Mouse (Mus musculus): Measurements from ENCODE around the gene Prnp. TPM values are rescaled to one million over a fixed set of nuclear protein-coding genes. Genes with fewer than 3 reads are reported as not detected.

The Prnp gene
- total and polyA plus RNA-seq, 2 experiments from 2014 or later = 203 to 234 TPM

- Histone ChIP-seq H3K9ac (replicated peaks; ENCODE audit: low read length) (no peak overlapping the region), H3K27me3 (ENCODE audit: insufficient read depth, low read length) (no peaks in the 10 kb centered on the region), H3K36me3 (ENCODE audit: insufficient read depth, low read length) (peaks cover 15% of the 10 kb centered on the region), H3K4me1 (ENCODE audit: insufficient read depth, low read length) (peaks cover 14% of the 10 kb centered on the region), H3K27ac (no peak overlapping the region), H3K9me3 (ENCODE audit: low read length) (no peaks in the 10 kb centered on the region), H3K4me3 (ENCODE audit: low read length) (no peak overlapping the region; the same call in 1 of the 2 replicates), H3K4me2 (ENCODE audit: low read depth, low read length) (peak overlapping the region; percentile 72)
- no peak for DNase-seq (ENCODE audit: low spot score)
- no peak for TF ChIP-seq CTCF (IDR thresholded peaks at IDR 0.05; ENCODE audit: low read depth)
- WGBS = 79% methylated on average over 8 of the region's 8 CpGs
- no peak for ATAC-seq
Measured at GRCm38 (mm10) chr2:131912526-131913258, 3.0 kb downstream of the Prnp start.

GRCm38 (mm10) chr2:131932275-131932902 lies 22.7 kb downstream of the Prnp start:
- H3K4me2 ChIP-seq (ENCODE audit: low read depth, low read length) = no peak overlapping the region
- H3K27me3 ChIP-seq (ENCODE audit: insufficient read depth, low read length) = no peaks in the 10 kb centered on the region
- H3K27ac ChIP-seq = peak overlapping the region; percentile 64
- no peak for TF ChIP-seq CTCF (IDR thresholded peaks at IDR 0.05; ENCODE audit: low read depth)
- H3K4me3 ChIP-seq (ENCODE audit: low read length) = no peak overlapping the region
- ATAC-seq (no peak), DNase-seq (ENCODE audit: low spot score) (no peak)
- no peaks in the 10 kb centered on the region; the same call in 1 of the 2 replicates for H3K4me1 ChIP-seq (ENCODE audit: insufficient read depth, low read length)
- WGBS = 67% methylated on average over 7 of the region's 7 CpGs
- peaks cover 11% of the 10 kb centered on the region; the same call in 1 of the 2 replicates for H3K36me3 ChIP-seq (ENCODE audit: insufficient read depth, low read length)
- no peaks in the 10 kb centered on the region for H3K9me3 ChIP-seq (ENCODE audit: low read length)
- no peak overlapping the region for H3K9ac ChIP-seq (replicated peaks; ENCODE audit: low read length)

DNA sequence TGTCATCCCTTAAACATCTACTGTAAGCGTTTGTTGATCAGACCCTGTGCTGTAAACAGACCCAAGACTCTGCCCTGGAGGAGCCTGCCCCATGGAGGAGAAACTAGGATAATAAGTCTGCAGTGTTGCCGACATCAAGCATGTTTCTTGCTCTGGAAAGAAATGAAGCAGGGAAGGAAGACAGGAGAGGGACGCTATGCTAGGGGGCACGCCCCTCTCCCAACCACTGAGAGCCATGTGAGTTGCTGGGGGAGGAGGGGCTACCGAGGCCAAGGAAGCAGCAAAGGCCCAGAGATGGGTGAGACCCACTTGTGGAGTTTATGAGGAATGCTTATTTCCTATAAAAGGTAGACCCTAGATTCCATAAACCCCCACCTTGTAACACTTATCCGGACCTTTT lies 23.3 kb downstream of the Prnp start:
- peak; percentile 30; the same call in 1 of the 2 replicates for ATAC-seq
- H3K4me1 ChIP-seq (ENCODE audit: insufficient read depth, low read length) = no peaks in the 10 kb centered on the region; the same call in 1 of the 2 replicates
- no peaks in the 10 kb centered on the region for H3K9me3 ChIP-seq (ENCODE audit: low read length)
- H3K36me3 ChIP-seq (ENCODE audit: insufficient read depth, low read length) = peaks cover 12% of the 10 kb centered on the region; the same call in 1 of the 2 replicates
- no peak overlapping the region for H3K4me3 ChIP-seq (ENCODE audit: low read length)
- H3K4me2 ChIP-seq (ENCODE audit: low read depth, low read length) = no peak overlapping the region
- DNase-seq (ENCODE audit: low spot score) = no peak
- no peak overlapping the region for H3K9ac ChIP-seq (replicated peaks; ENCODE audit: low read length)
- 36% methylated on average over 6 of the region's 6 CpGs for WGBS
- H3K27me3 ChIP-seq (ENCODE audit: insufficient read depth, low read length) = no peaks in the 10 kb centered on the region
- 0 out of 2 replicates have a peak, but pooled peaks have one; percentile 7 for TF ChIP-seq CTCF (IDR thresholded peaks at IDR 0.05; ENCODE audit: low read depth)
- H3K27ac ChIP-seq = peak overlapping the region; percentile 64

- no peak for TF ChIP-seq CTCF (IDR thresholded peaks at IDR 0.05; ENCODE audit: low read depth)
- DNase-seq (ENCODE audit: low spot score) (peak; percentile 35), ATAC-seq (peak; percentile 85)
- Histone ChIP-seq H3K27me3 (ENCODE audit: insufficient read depth, low read length) (no peaks in the 10 kb centered on the region), H3K9ac (replicated peaks; ENCODE audit: low read length) (no peak overlapping the region), H3K9me3 (ENCODE audit: low read length) (no peaks in the 10 kb centered on the region), H3K27ac (peak overlapping the region; percentile 64), H3K36me3 (ENCODE audit: insufficient read depth, low read length) (peaks cover 12% of the 10 kb centered on the region; the same call in 1 of the 2 replicates), H3K4me3 (ENCODE audit: low read length) (no peak overlapping the region), H3K4me2 (ENCODE audit: low read depth, low read length) (no peak overlapping the region), H3K4me1 (ENCODE audit: insufficient read depth, low read length) (no peaks in the 10 kb centered on the region; the same call in 1 of the 2 replicates)
- 41% methylated on average over 3 of the region's 3 CpGs for WGBS
Measured at GRCm38 (mm10) chr2:131933598-131933997, 23.9 kb downstream of the Prnp start.

DNA sequence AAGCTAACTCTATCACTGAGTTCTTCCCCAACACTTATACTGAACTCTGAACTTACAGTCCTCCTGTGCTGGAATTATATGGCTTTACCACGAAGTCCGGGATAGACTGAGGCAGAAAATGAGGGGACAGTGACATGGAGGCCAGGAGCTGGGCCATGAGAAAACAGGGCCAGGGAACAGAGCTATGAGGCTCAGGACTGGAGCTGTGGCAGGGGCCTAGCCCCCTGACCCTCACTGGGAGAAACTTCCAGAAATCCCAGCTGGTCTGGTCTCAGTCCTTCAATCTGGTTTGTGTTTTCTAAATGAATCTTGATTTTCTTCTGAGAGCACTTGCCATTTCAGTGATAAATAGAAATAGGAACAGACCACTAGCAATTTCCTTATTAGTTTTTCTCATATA lies 24.5 kb downstream of the Prnp start:
- H3K27ac ChIP-seq = peak overlapping the region; percentile 64; the same call in 1 of the 2 replicates
- TF ChIP-seq CTCF (IDR thresholded peaks at IDR 0.05; ENCODE audit: low read depth) = no peak
- H3K4me2 ChIP-seq (ENCODE audit: low read depth, low read length) = no peak overlapping the region
- no peak overlapping the region for H3K4me3 ChIP-seq (ENCODE audit: low read length)
- DNase-seq (ENCODE audit: low spot score) = no peak
- no peaks in the 10 kb centered on the region for H3K9me3 ChIP-seq (ENCODE audit: low read length)
- 92% methylated on average over 2 of the region's 2 CpGs for WGBS
- no peaks in the 10 kb centered on the region for H3K27me3 ChIP-seq (ENCODE audit: insufficient read depth, low read length)
- ATAC-seq = no peak
- H3K9ac ChIP-seq (replicated peaks; ENCODE audit: low read length) = no peak overlapping the region
- peaks cover 12% of the 10 kb centered on the region; the same call in 1 of the 2 replicates for H3K36me3 ChIP-seq (ENCODE audit: insufficient read depth, low read length)
- H3K4me1 ChIP-seq (ENCODE audit: insufficient read depth, low read length) = no peaks in the 10 kb centered on the region; the same call in 1 of the 2 replicates

GRCm38 (mm10) chr2:131935390-131936105 lies 25.8 kb downstream of the Prnp start:
- Histone ChIP-seq H3K27me3 (ENCODE audit: insufficient read depth, low read length) (no peaks in the 10 kb centered on the region), H3K9ac (replicated peaks; ENCODE audit: low read length) (no peak overlapping the region)
- DNase-seq (ENCODE audit: low spot score) = no peak

More at GRCm38 (mm10) chr2:131935390-131936105, 25.8 kb downstream of the Prnp start:
- no peaks in the 10 kb centered on the region for H3K9me3 ChIP-seq (ENCODE audit: low read length)
- no peak overlapping the region for H3K4me2 ChIP-seq (ENCODE audit: low read depth, low read length)
- ATAC-seq = 0 out of 2 replicates have a peak, but pooled peaks have one; percentile 21
- H3K4me1 ChIP-seq (ENCODE audit: insufficient read depth, low read length) = no peaks in the 10 kb centered on the region; the same call in 1 of the 2 replicates
- no peak overlapping the region for H3K4me3 ChIP-seq (ENCODE audit: low read length)
- 83% methylated on average over 10 of the region's 10 CpGs for WGBS
- H3K27ac ChIP-seq = no peak overlapping the region
- peaks cover 12% of the 10 kb centered on the region; the same call in 1 of the 2 replicates for H3K36me3 ChIP-seq (ENCODE audit: insufficient read depth, low read length)
- TF ChIP-seq CTCF (IDR thresholded peaks at IDR 0.05; ENCODE audit: low read depth) = peak; percentile 50
